Mouse (Mus musculus) ES-E14 (cell line): ENCODE data around the gene Smad3. TPM values are rescaled to one million over a fixed set of nuclear protein-coding genes. Genes with fewer than 3 reads are reported as not detected.

Experiments used
- DNase-seq: peaks from one replicate; pipeline ENCODE4 v3.0.0-alpha.2; 2013; ENCODE audit warnings: low read depth, low spot score
- H3K27ac ChIP-seq: 2 replicates; pipeline ENCODE4 v1.5.1; 2012; ENCODE audit warnings: low read depth, mild to moderate bottlenecking, low read length, moderate library complexity, mixed read lengths; ENCODE audit not compliant: poor library complexity, insufficient read depth, severe bottlenecking
- H3K36me3 ChIP-seq: 2 replicates; pipeline ENCODE4 v1.6.1; 2012; ENCODE audit warnings: mild to moderate bottlenecking, low read length, moderate library complexity, mixed read lengths; ENCODE audit not compliant: control insufficient read depth, poor library complexity, insufficient read depth, severe bottlenecking
- H3K4me1 ChIP-seq, 2 experiments: fragments of 150-350 bp in 1 of 2; sonication (generic) in 1 of 2; 2 replicates each; pipeline ENCODE4 v1.6.1; 2012; ENCODE audit warnings: low read length in 2 of 2, mild to moderate bottlenecking in 1 of 2, mixed read lengths in 1 of 2; ENCODE audit not compliant: control insufficient read depth in 2 of 2, insufficient read depth in 2 of 2, poor library complexity in 1 of 2
- H3K4me3 ChIP-seq, 2 experiments: fragments of 150-350 bp in 1 of 2; sonication (generic) in 1 of 2; 2 replicates each; pipeline ENCODE4 v1.5.1; 2012; ENCODE audit warnings: low read length in 2 of 2, low read depth in 1 of 2, mild to moderate bottlenecking in 1 of 2, mixed read lengths in 1 of 2; ENCODE audit not compliant: insufficient read depth in 1 of 2, poor library complexity in 1 of 2, severe bottlenecking in 1 of 2
- H3K9ac ChIP-seq: 2 replicates; pipeline ENCODE4 v1.6.1; 2012; ENCODE audit warnings: low read depth, mild to moderate bottlenecking, low read length, mixed read lengths; ENCODE audit not compliant: poor library complexity, insufficient read depth, severe bottlenecking
- H3K9me3 ChIP-seq: fragments of 150-350 bp; sonication (generic); 2 replicates; pipeline ENCODE4 v1.6.1; 2012; ENCODE audit warnings: low read depth, mild to moderate bottlenecking, low read length; ENCODE audit not compliant: control insufficient read depth, insufficient read depth
- CHD2 ChIP-seq: IDR thresholded peaks from 2 replicates; pipeline ENCODE4 v1.6.1; 2014; ENCODE audit warnings: mild to moderate bottlenecking, low read depth, low read length, inconsistent platforms
- HCFC1 ChIP-seq: IDR thresholded peaks from 2 replicates; pipeline ENCODE4 v1.6.1; 2012; ENCODE audit warnings: low read length, inconsistent platforms, borderline replicate concordance; ENCODE audit not compliant: insufficient read depth
- MAFK ChIP-seq: IDR thresholded peaks from 2 replicates; pipeline ENCODE4 v1.6.1; 2014; ENCODE audit warnings: mild to moderate bottlenecking, low read depth, low read length, inconsistent platforms; ENCODE audit not compliant: insufficient read depth
- ZC3H11A ChIP-seq: IDR thresholded peaks from 2 replicates; pipeline ENCODE4 v1.6.1; 2012; ENCODE audit warnings: low read depth, mild to moderate bottlenecking, inconsistent platforms, low read length, borderline replicate concordance
- ZNF384 ChIP-seq: IDR thresholded peaks from 2 replicates; pipeline ENCODE4 v1.6.1; 2012; ENCODE audit warnings: low read depth, low read length, inconsistent platforms
- in situ Hi-C, 2 experiments: fragments of 600-800 bp; cut with MboI; formaldehyde crosslinking; loops; one replicate each; pipeline ENCODE4 v1.15.1; 2025; ENCODE audit warnings: low sequenced_read_pairs in 2 of 2, inconsistent platforms in 1 of 2; ENCODE audit not compliant: unreplicated experiment in 2 of 2
- total RNA-seq: library from RNA; depleted of rRNA; stranded (reverse); fragments of 300-350 nt; gene quantifications from 2 replicates; pipeline ENCODE4 v1.2.3, GENCODE M21; 2012

Gene Smad3
- total RNA-seq, 1 experiment: 15.2 TPM

DNA sequence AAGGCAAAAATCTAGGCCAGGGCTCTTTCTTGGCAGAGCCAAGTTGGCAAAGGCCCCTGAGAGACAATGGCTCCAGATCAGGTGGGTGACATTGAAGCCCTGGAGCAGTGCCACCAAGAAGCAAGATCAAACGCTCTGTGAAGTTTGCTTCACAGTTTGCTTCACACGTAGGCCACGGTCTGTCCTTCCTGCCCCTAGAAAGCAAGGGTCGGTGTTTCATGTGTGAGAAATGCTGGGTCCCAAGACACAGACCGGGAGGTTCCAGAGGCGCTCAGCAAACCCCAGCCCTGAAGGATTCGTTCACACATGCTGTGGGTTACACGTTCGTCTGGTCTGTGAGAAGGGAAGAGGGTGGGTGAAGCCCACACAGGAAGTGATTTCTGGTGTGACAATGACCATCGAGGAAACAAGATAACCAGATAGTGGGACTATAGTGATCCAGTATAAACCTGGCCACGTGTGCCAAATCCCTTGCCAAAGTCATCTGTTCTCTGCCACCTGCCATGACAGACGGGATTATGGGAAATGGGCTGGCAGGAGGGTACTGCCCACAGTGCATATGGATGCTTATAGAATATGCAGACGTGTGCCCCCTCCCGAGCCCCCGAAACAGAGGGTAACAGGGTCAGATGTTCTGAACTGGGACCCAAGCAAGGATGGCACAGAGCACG lies 37.9 kb downstream of the Smad3 start:
- no peaks in the 10 kb centered on the region for H3K9me3 ChIP-seq
- H3K4me3 ChIP-seq: no peak overlapping the region
- no peak for TF ChIP-seq HCFC1
- TF ChIP-seq MAFK: no peak
- TF ChIP-seq CHD2: no peak
- TF ChIP-seq ZNF384: no peak
- TF ChIP-seq ZC3H11A: no peak
- in situ Hi-C loops: no loop called here
- no peak overlapping the region for H3K27ac ChIP-seq
- peaks cover 0 to 8% of the 10 kb centered on the region in 2 experiments; a peak in 3 of 4 replicates for H3K4me1 ChIP-seq
- H3K36me3 ChIP-seq: no peaks in the 10 kb centered on the region
- no peak for DNase-seq
- H3K9ac ChIP-seq: no peak overlapping the region

- Histone ChIP-seq H3K9ac (no peak overlapping the region), H3K4me1 (peaks cover 0 to 8% of the 10 kb centered on the region in 2 experiments; a peak in 3 of 4 replicates), H3K4me3 (no peak overlapping the region), H3K36me3 (no peaks in the 10 kb centered on the region), H3K27ac (no peak overlapping the region), H3K9me3 (no peaks in the 10 kb centered on the region)
- no peak for DNase-seq
- TF ChIP-seq ZC3H11A (no peak), HCFC1 (no peak), ZNF384 (no peak), CHD2 (no peak), MAFK (no peak)
- in situ Hi-C loops: no loop called here
Measured at GRCm38 (mm10) chr9:63718735-63719358, 38.9 kb downstream of the Smad3 start.

DNA sequence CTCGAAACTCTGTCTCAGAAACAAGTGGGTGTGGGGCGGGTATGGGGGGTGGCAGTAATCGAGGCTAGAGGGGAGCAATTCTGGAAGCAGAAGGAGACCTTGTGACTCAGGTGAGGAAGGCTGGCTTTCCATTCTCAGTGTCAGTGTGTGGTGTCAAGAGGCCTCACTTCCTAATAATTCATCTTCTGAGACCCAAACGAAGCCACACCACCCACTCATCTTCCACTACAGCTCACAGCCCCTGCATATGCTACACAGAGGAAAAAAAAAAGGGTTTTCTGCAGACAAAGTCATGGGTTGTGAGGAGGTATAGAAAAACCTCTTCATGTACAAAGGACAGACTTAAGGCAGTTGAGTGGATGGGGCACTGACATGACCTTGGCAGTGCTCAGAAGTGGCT lies 39.6 kb downstream of the Smad3 start:
- no peak overlapping the region for H3K4me3 ChIP-seq
- H3K9ac ChIP-seq: no peak overlapping the region
- no peak for DNase-seq
- in situ Hi-C loops: no loop called here
- no peaks in the 10 kb centered on the region for H3K9me3 ChIP-seq
- H3K36me3 ChIP-seq: no peaks in the 10 kb centered on the region
- no peak overlapping the region for H3K27ac ChIP-seq
- TF ChIP-seq MAFK (no peak), HCFC1 (no peak)
- peaks cover 0 to 8% of the 10 kb centered on the region in 2 experiments; a peak in 3 of 4 replicates for H3K4me1 ChIP-seq

GRCm38 (mm10) chr9:63717474-63718005 lies 40.3 kb downstream of the Smad3 start:
- Histone ChIP-seq H3K9ac (no peak overlapping the region), H3K4me3 (no peak overlapping the region), H3K36me3 (no peaks in the 10 kb centered on the region), H3K9me3 (no peaks in the 10 kb centered on the region), H3K4me1 (peaks cover 0 to 8% of the 10 kb centered on the region in 2 experiments; a peak in 3 of 4 replicates), H3K27ac (no peak overlapping the region)
- DNase-seq: no peak
- in situ Hi-C loops: no loop called here
- TF ChIP-seq ZC3H11A (no peak), ZNF384 (no peak)
